Mouse (Mus musculus) embryonic stem cell, embryonic (primary cell): ENCODE measurements at regions not wholly inside any gene's neighbourhood (a gene's known extent, or its start where the extent isn't known, plus 50 kb on each side); places are given as distances from the start of the nearest gene placed in this dataset.

Experiments
- CTCF ChIA-PET, 4 experiments: fragments of 300-600 bp in 2 of 4; fragments of 350-600 bp in 2 of 4; sonication (Branson Sonifier 250); formaldehyde crosslinking; loops; one replicate each; lab custom pipeline; 2022; ENCODE audit warnings: inconsistent platforms in 2 of 4; lab: Charles Lee
- POLR2A ChIA-PET, 4 experiments: fragments of 300-600 bp in 2 of 4; fragments of 350-600 bp in 2 of 4; sonication (Branson Sonifier 250); formaldehyde crosslinking; loops; one replicate each; lab custom pipeline; 2022; ENCODE audit warnings: antibody characterized with exemption in 4 of 4, inconsistent platforms in 1 of 4; lab: Charles Lee

DNA sequence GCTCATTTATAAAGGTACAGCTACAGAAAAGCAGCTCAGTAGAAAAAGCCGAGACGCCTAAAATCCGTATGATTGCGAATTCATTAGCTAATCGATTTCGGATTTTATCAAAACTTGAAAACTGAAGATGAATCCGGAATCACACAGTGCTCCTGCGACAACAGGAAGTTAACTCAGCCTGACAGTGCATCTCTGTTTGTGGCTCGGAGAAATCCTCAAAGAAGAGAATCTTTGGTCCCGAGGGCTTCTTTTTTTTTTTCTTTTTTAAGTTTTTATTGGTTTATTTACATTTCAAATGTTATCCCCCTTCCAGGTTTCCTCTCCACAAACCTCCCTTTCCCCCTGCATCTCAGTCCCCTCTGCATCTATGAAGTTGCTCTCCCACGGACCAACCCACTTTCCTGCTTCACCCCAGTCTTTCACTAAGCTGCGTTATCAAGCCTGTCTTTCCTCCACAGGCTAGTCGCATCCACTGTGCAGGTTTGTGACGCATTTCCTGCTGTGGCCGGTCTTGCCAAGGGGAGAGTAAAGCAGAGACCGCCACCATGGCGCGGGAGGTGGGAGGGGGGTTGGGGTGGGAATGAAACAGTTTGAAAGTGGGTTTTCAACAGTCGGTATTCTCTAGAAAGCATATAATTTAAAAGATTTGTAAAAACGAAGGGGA, 593.4 kb upstream of the Snrpn start:
- POLR2A ChIA-PET = interaction anchor here in 1 of 4 experiments (1.0 kb wide), 1 partner anchor 111 kb away, joined by 3 read pairs; no protein-coding TSS in a partner anchor

DNA sequence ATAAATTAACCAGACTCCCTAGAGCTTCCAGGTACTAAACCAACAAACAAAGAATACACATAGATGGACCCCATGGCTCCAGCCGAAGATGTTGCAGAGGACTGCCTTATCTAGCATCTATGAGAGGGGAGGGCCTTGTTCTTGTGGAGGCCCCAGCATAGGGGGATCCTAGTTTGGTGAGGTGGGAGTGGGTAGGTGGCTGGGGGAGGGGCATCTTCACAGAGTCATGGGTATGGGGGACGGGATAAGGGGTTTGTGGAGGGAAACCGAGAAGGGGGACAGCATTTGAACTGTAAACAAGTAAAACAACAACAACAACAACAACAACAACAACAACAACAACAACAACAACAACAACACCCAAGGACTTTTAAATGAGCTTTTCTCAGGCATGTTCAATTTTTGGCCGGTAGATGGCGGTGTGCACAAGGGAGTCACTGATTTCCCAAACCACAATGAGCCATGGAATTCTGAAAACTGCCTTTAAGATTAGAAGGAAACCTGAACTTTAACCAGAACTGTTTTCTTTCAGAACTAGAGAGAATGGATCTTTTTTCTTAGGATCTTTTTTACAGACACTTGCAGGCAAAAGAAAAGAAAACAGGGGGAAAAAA, 588.2 kb upstream of the Snrpn start:
- CTCF ChIA-PET = interaction anchor here in 2 of 4 experiments (0.7 to 1.2 kb wide), 3 partner anchors 241 to 1654 kb away, joined by 3 to 4 read pairs (median 3); no protein-coding TSS in a partner anchor
- POLR2A ChIA-PET = interaction anchor here in 1 of 4 experiments (0.6 kb wide), 1 partner anchor 250 kb away, joined by 4 read pairs; no protein-coding TSS in a partner anchor

More for the DNA sequence above, 593.4 kb upstream of the Snrpn start:
- CTCF ChIA-PET = interaction anchor here in 1 of 4 experiments (0.6 to 0.7 kb wide), 2 partner anchors 111 to 393 kb away, joined by 3 to 4 read pairs; no protein-coding TSS in a partner anchor
